Mouse (Mus musculus) C2C12 (cell line): ENCODE data around the gene Snrnp27. TPM values are rescaled to one million over a fixed set of nuclear protein-coding genes. Genes with fewer than 3 reads are reported as not detected.

ENCODE experiments used
- H3K27me3 ChIP-seq: one replicate; pipeline ENCODE4 v1.6.1; 2011; ENCODE audit not compliant: control insufficient read depth, insufficient read depth, insufficient read length
- H3K36me3 ChIP-seq: one replicate; pipeline ENCODE4 v1.6.1; 2011; ENCODE audit not compliant: control insufficient read depth, insufficient read depth
- H3K4me3 ChIP-seq: one replicate; pipeline ENCODE4 v1.5.1; 2011; ENCODE audit warnings: mild to moderate bottlenecking, control low read depth; ENCODE audit not compliant: poor library complexity, insufficient read depth, severe bottlenecking
- H3K79me2 ChIP-seq: one replicate; pipeline ENCODE4 v1.6.1; 2011; ENCODE audit not compliant: control insufficient read depth, insufficient read depth
- H3K79me3 ChIP-seq: one replicate; pipeline ENCODE4 v1.6.1; 2011; ENCODE audit warnings: low read depth, control low read depth
- H3ac ChIP-seq: one replicate; pipeline ENCODE3; 2011; ENCODE audit warnings: low read depth; ENCODE audit not compliant: control insufficient read depth, insufficient read length
- CEBPB ChIP-seq: IDR thresholded peaks from one replicate; pipeline ENCODE4 v1.6.1; 2011; ENCODE audit warnings: low read depth, mild to moderate bottlenecking, control low read depth, moderate library complexity
- CTCF ChIP-seq: IDR thresholded peaks from one replicate; pipeline ENCODE4 v1.5.1; 2011; ENCODE audit not compliant: control insufficient read depth, insufficient read depth, insufficient read length
- FOSL1 ChIP-seq: IDR thresholded peaks from one replicate; pipeline ENCODE4 v1.8.0; 2011; ENCODE audit warnings: mild to moderate bottlenecking, low read length; ENCODE audit not compliant: poor library complexity, insufficient read depth, severe bottlenecking
- MAX ChIP-seq: IDR thresholded peaks from one replicate; pipeline ENCODE4 v1.6.1; 2011; ENCODE audit warnings: mild to moderate bottlenecking, control low read depth
- MYOD1 ChIP-seq: IDR thresholded peaks from one replicate; pipeline ENCODE4 v1.6.1; 2011; ENCODE audit warnings: low read depth; ENCODE audit not compliant: control insufficient read depth, insufficient read length
- MYOG ChIP-seq: IDR thresholded peaks from one replicate; pipeline ENCODE4 v1.6.1; 2011; ENCODE audit not compliant: control insufficient read depth, insufficient read length; ENCODE audit errors: extremely low read depth
- USF1 ChIP-seq: IDR thresholded peaks from one replicate; pipeline ENCODE4 v1.6.1; 2011; ENCODE audit warnings: low read depth, mild to moderate bottlenecking, control low read depth, moderate library complexity
- polyA plus RNA-seq: library from polyadenylated mRNA; unstranded; fragments of >200 nt; fragmentation: generic; extraction: Trizol; gene quantifications from one replicate; pipeline ENCODE4 v1.2.1, GENCODE M21; 2012; ENCODE audit warnings: missing spikeins

Gene Snrnp27
- polyA plus RNA-seq, 1 experiment: 53.1 TPM

GRCm38 (mm10) chr6:86654270-86654916 lies 29.9 kb downstream of the Snrnp27 start:
- Histone ChIP-seq H3K79me3 (no peaks in the 10 kb centered on the region), H3ac (no peak overlapping the region), H3K79me2 (no peaks in the 10 kb centered on the region), H3K4me3 (no peak overlapping the region), H3K27me3 (no peaks in the 10 kb centered on the region), H3K36me3 (no peaks in the 10 kb centered on the region)
- TF ChIP-seq CTCF: no peak
- TF ChIP-seq USF1: no peak
- no peak for TF ChIP-seq MYOD1
- TF ChIP-seq FOSL1: no peak
- no peak for TF ChIP-seq MAX
- TF ChIP-seq CEBPB: no peak
- no peak for TF ChIP-seq MYOG

- Histone ChIP-seq H3K79me2 (no peaks in the 10 kb centered on the region), H3K79me3 (no peaks in the 10 kb centered on the region), H3K27me3 (no peaks in the 10 kb centered on the region), H3K4me3 (no peak overlapping the region), H3ac (no peak overlapping the region), H3K36me3 (no peaks in the 10 kb centered on the region)
- no peak for TF ChIP-seq MYOD1
Observed at GRCm38 (mm10) chr6:86653026-86653425, 31.3 kb downstream of the Snrnp27 start.

GRCm38 (mm10) chr6:86646143-86646542 lies 38.2 kb downstream of the Snrnp27 start:
- H3K36me3 ChIP-seq: no peaks in the 10 kb centered on the region
- H3K79me3 ChIP-seq: no peaks in the 10 kb centered on the region
- H3K4me3 ChIP-seq: no peak overlapping the region
- no peaks in the 10 kb centered on the region for H3K27me3 ChIP-seq
- no peak for TF ChIP-seq USF1
- no peak for TF ChIP-seq MAX
- TF ChIP-seq MYOG: no peak
- TF ChIP-seq CTCF: no peak
- no peak for TF ChIP-seq CEBPB
- no peak for TF ChIP-seq FOSL1
- no peak for TF ChIP-seq MYOD1
- no peaks in the 10 kb centered on the region for H3K79me2 ChIP-seq
- no peak overlapping the region for H3ac ChIP-seq

GRCm38 (mm10) chr6:86645551-86645950 lies 38.8 kb downstream of the Snrnp27 start:
- no peaks in the 10 kb centered on the region for H3K27me3 ChIP-seq
- no peaks in the 10 kb centered on the region for H3K36me3 ChIP-seq
- H3K79me2 ChIP-seq: no peaks in the 10 kb centered on the region
- no peak overlapping the region for H3ac ChIP-seq
- H3K79me3 ChIP-seq: no peaks in the 10 kb centered on the region
- TF ChIP-seq MAX (no peak), FOSL1 (no peak), MYOD1 (no peak), MYOG (no peak), CTCF (no peak), CEBPB (no peak), USF1 (no peak)
- no peak overlapping the region for H3K4me3 ChIP-seq

GRCm38 (mm10) chr6:86644775-86645400 lies 39.4 kb downstream of the Snrnp27 start:
- H3K79me2 ChIP-seq: no peaks in the 10 kb centered on the region
- H3ac ChIP-seq: no peak overlapping the region
- H3K36me3 ChIP-seq: no peaks in the 10 kb centered on the region
- H3K79me3 ChIP-seq: no peaks in the 10 kb centered on the region
- H3K27me3 ChIP-seq: no peaks in the 10 kb centered on the region
- H3K4me3 ChIP-seq: no peak overlapping the region
- no peak for TF ChIP-seq MYOG
- no peak for TF ChIP-seq FOSL1
- no peak for TF ChIP-seq CEBPB

DNA sequence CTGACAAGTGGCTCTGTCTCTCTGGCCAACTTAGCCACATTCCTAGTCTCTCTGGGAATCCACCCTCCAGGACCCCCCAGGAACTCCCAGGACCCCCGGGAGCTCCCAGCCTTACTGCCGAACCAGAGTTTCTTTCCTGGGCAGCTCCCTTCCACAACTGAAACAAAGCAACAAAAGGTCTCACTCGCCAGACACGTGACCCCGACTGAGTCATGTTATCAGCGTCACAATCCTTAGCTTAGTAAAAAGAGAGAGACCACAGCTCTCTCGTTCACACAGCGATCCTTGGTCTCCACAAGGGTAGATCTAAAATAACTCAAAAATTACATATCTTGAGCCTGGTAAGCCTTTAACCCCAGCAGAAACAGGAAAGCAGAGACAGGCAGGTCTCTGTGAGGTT lies 42.6 kb downstream of the Snrnp27 start:
- no peak overlapping the region for H3K4me3 ChIP-seq
- no peaks in the 10 kb centered on the region for H3K79me2 ChIP-seq
- H3K79me3 ChIP-seq: no peaks in the 10 kb centered on the region
- no peaks in the 10 kb centered on the region for H3K36me3 ChIP-seq
- H3ac ChIP-seq: no peak overlapping the region
- no peaks in the 10 kb centered on the region for H3K27me3 ChIP-seq
- TF ChIP-seq MYOG (no peak), CEBPB (no peak), MAX (no peak), USF1 (peak; percentile 91)
